Mouse (Mus musculus) CH12.LX (cell line): ENCODE measurements around the gene Sec14l1. TPM values are rescaled to one million over a fixed set of nuclear protein-coding genes. Genes with fewer than 3 reads are reported as not detected.
A peak's percentile ranks its signal among the peaks of the same experiment; 100 is the strongest.

Source experiments
- DNase-seq: peaks from one replicate; pipeline ENCODE4 v3.0.0-alpha.2; 2013; ENCODE audit errors: extremely low read depth
- H3K27ac ChIP-seq: 2 replicates; pipeline ENCODE4 v1.5.1; 2012; ENCODE audit warnings: low read depth, mild to moderate bottlenecking, control low read depth, moderate library complexity; ENCODE audit not compliant: insufficient read depth
- H3K27me3 ChIP-seq: replicated peaks from 2 replicates; pipeline ENCODE3; 2012; ENCODE audit warnings: inconsistent platforms
- H3K36me3 ChIP-seq, 2 experiments: replicated peaks in 1 of 2; 2 replicates each; pipeline versions ENCODE3 to v1.6.1; 2012; ENCODE audit warnings: inconsistent platforms in 1 of 2, low read length in 1 of 2, mild to moderate bottlenecking in 1 of 2, mixed read lengths in 1 of 2, moderate library complexity in 1 of 2; ENCODE audit not compliant: control insufficient read depth in 1 of 2, insufficient read depth in 1 of 2
- H3K4me1 ChIP-seq, 2 experiments: 2 replicates each; pipeline ENCODE4 v1.6.1; 2012; ENCODE audit warnings: inconsistent platforms in 1 of 2, moderate library complexity in 1 of 2; ENCODE audit not compliant: insufficient read depth in 2 of 2, control insufficient read depth in 1 of 2
- H3K4me2 ChIP-seq: 2 replicates; pipeline ENCODE4 v1.6.1; 2012; ENCODE audit warnings: low read depth, mild to moderate bottlenecking, control low read depth; ENCODE audit not compliant: poor library complexity, insufficient read depth, severe bottlenecking
- H3K4me3 ChIP-seq, 3 experiments: fragments of 150-350 bp in 1 of 3; sonication (generic) in 1 of 3; replicated peaks in 1 of 3; 2 replicates each; pipeline versions ENCODE3 to v1.5.1; 2011 to 2012; ENCODE audit warnings: low read depth in 2 of 3, low read length in 2 of 3, mild to moderate bottlenecking in 2 of 3, moderate library complexity in 2 of 3, control low read depth in 1 of 3, improper control_type of control experiment in 1 of 3, inconsistent platforms in 1 of 3, mixed read lengths in 1 of 3; ENCODE audit not compliant: poor library complexity in 1 of 3
- H3K79me2 ChIP-seq: replicated peaks from 2 replicates; pipeline ENCODE4 v1.6.1; 2012; ENCODE audit warnings: mild to moderate bottlenecking, moderate library complexity; ENCODE audit not compliant: control insufficient read depth, poor library complexity, insufficient read depth, severe bottlenecking; ENCODE audit errors: extremely low read depth
- H3K9ac ChIP-seq: 2 replicates; pipeline ENCODE4 v1.6.1; 2012; ENCODE audit warnings: low read depth, mild to moderate bottlenecking, control low read depth, moderate library complexity; ENCODE audit not compliant: insufficient read depth
- H3K9me3 ChIP-seq: replicated peaks from 2 replicates; pipeline ENCODE3; 2012; ENCODE audit warnings: low read length, inconsistent platforms, mixed read lengths
- CHD1 ChIP-seq: IDR thresholded peaks from 2 replicates; pipeline ENCODE4 v1.6.1; 2012; ENCODE audit warnings: low read depth, low read length, improper control_type of control experiment, inconsistent platforms
- CHD2 ChIP-seq: IDR thresholded peaks from 2 replicates; pipeline ENCODE4 v1.6.1; 2011; ENCODE audit warnings: low read length, improper control_type of control experiment
- CTCF ChIP-seq, 2 experiments: IDR thresholded peaks in 1 of 2; conservative IDR thresholded peaks in 1 of 2; 2 replicates each; pipeline ENCODE4 v1.5.1; 2011 to 2012; ENCODE audit warnings: low read depth in 2 of 2, low read length in 2 of 2, improper control_type of control experiment in 1 of 2, inconsistent platforms in 1 of 2, mild to moderate bottlenecking in 1 of 2, moderate library complexity in 1 of 2
- E2F4 ChIP-seq: IDR thresholded peaks from 2 replicates; pipeline ENCODE4 v1.6.1; 2011; ENCODE audit warnings: low read depth, low read length, improper control_type of control experiment; ENCODE audit not compliant: insufficient replicate concordance
- ELF1 ChIP-seq: IDR thresholded peaks from 2 replicates; pipeline ENCODE4 v1.6.1; 2014; ENCODE audit warnings: low read depth, mild to moderate bottlenecking, inconsistent platforms, low read length, improper control_type of control experiment
- EP300 ChIP-seq: IDR thresholded peaks from 2 replicates; pipeline ENCODE4 v1.6.1; 2011; ENCODE audit warnings: low read length, improper control_type of control experiment
- ETS1 ChIP-seq: conservative IDR thresholded peaks from 2 replicates; pipeline ENCODE4 v1.6.1; 2012; ENCODE audit warnings: low read depth, mild to moderate bottlenecking, inconsistent platforms, low read length, improper control_type of control experiment, moderate library complexity
- GABPA ChIP-seq: IDR thresholded peaks from 2 replicates; pipeline ENCODE4 v1.6.1; 2012; ENCODE audit warnings: low read depth, low read length, improper control_type of control experiment, inconsistent platforms; ENCODE audit not compliant: insufficient replicate concordance
- HCFC1 ChIP-seq: IDR thresholded peaks from 2 replicates; pipeline ENCODE4 v1.6.1; 2012; ENCODE audit warnings: low read depth, mild to moderate bottlenecking, inconsistent platforms, low read length, improper control_type of control experiment
- IRF4 ChIP-seq: IDR thresholded peaks from 2 replicates; pipeline ENCODE4 v1.6.1; 2014; ENCODE audit warnings: low read depth, mild to moderate bottlenecking, inconsistent platforms, low read length, improper control_type of control experiment
- JUN ChIP-seq: IDR thresholded peaks from 2 replicates; pipeline ENCODE4 v1.6.1; 2011; ENCODE audit warnings: low read depth, mild to moderate bottlenecking, low read length, improper control_type of control experiment, moderate library complexity; ENCODE audit not compliant: insufficient read depth
- JUND ChIP-seq: conservative IDR thresholded peaks from 2 replicates; pipeline ENCODE4 v1.6.1; 2011; ENCODE audit warnings: low read depth, low read length, improper control_type of control experiment
- KAT2A ChIP-seq: IDR thresholded peaks from 2 replicates; pipeline ENCODE4 v1.6.1; 2012; ENCODE audit warnings: low read length, improper control_type of control experiment, inconsistent platforms; ENCODE audit not compliant: insufficient replicate concordance
- MAX ChIP-seq: IDR thresholded peaks from 2 replicates; pipeline ENCODE4 v1.6.1; 2011; ENCODE audit warnings: low read length, improper control_type of control experiment
- MAZ ChIP-seq: IDR thresholded peaks from 2 replicates; pipeline ENCODE4 v1.6.1; 2012; ENCODE audit warnings: low read depth, mild to moderate bottlenecking, inconsistent platforms, low read length, improper control_type of control experiment, moderate library complexity
- MYC ChIP-seq: IDR thresholded peaks from 2 replicates; pipeline ENCODE4 v1.6.1; 2011; ENCODE audit warnings: low read depth, mild to moderate bottlenecking, improper control_type of control experiment, low read length
- NELFE ChIP-seq: IDR thresholded peaks from 2 replicates; pipeline ENCODE4 v1.6.1; 2011; ENCODE audit warnings: low read depth, low read length, improper control_type of control experiment
- NRF1 ChIP-seq: IDR thresholded peaks from 2 replicates; pipeline ENCODE4 v1.6.1; 2014; ENCODE audit warnings: low read depth, mild to moderate bottlenecking, inconsistent platforms, low read length, improper control_type of control experiment, moderate library complexity
- PAX5 ChIP-seq: IDR thresholded peaks from 2 replicates; pipeline ENCODE4 v1.6.1; 2012; ENCODE audit warnings: low read length, inconsistent platforms, mixed read lengths
- POLR2A ChIP-seq: IDR thresholded peaks from 2 replicates; pipeline ENCODE4 v1.6.1; 2011; ENCODE audit warnings: low read depth, mild to moderate bottlenecking, improper control_type of control experiment, low read length
- RAD21 ChIP-seq: IDR thresholded peaks from 2 replicates; pipeline ENCODE4 v1.6.1; 2011; ENCODE audit warnings: low read depth, mild to moderate bottlenecking, low read length, improper control_type of control experiment, moderate library complexity
- RCOR1 ChIP-seq: conservative IDR thresholded peaks from 2 replicates; pipeline ENCODE4 v1.6.1; 2012; ENCODE audit warnings: low read depth, mild to moderate bottlenecking, inconsistent platforms, low read length, improper control_type of control experiment
- SIN3A ChIP-seq: IDR thresholded peaks from 2 replicates; pipeline ENCODE4 v1.6.1; 2012; ENCODE audit warnings: low read length, improper control_type of control experiment, inconsistent platforms
- TBP ChIP-seq: conservative IDR thresholded peaks from 2 replicates; pipeline ENCODE4 v1.6.1; 2011; ENCODE audit warnings: low read depth, low read length, improper control_type of control experiment
- TCF12 ChIP-seq: IDR thresholded peaks from 2 replicates; pipeline ENCODE4 v1.6.1; 2014; ENCODE audit warnings: low read depth, mild to moderate bottlenecking, inconsistent platforms, low read length, improper control_type of control experiment
- UBTF ChIP-seq: IDR thresholded peaks from 2 replicates; pipeline ENCODE4 v1.6.1; 2012; ENCODE audit warnings: low read depth, mild to moderate bottlenecking, inconsistent platforms, low read length, improper control_type of control experiment, moderate library complexity
- USF1 ChIP-seq: IDR thresholded peaks from 2 replicates; pipeline ENCODE4 v1.6.1; 2014; ENCODE audit warnings: low read depth, mild to moderate bottlenecking, inconsistent platforms, low read length, improper control_type of control experiment
- USF2 ChIP-seq: conservative IDR thresholded peaks from 2 replicates; pipeline ENCODE4 v1.6.1; 2011; ENCODE audit warnings: low read depth, low read length, improper control_type of control experiment
- ZC3H11A ChIP-seq: IDR thresholded peaks from 2 replicates; pipeline ENCODE4 v1.6.1; 2012; ENCODE audit warnings: low read depth, mild to moderate bottlenecking, inconsistent platforms, low read length, improper control_type of control experiment
- ZKSCAN1 ChIP-seq: IDR thresholded peaks from 2 replicates; pipeline ENCODE4 v1.6.1; 2012; ENCODE audit warnings: low read depth, inconsistent platforms, low read length, improper control_type of control experiment, borderline replicate concordance
- ZMIZ1 ChIP-seq: IDR thresholded peaks from 2 replicates; pipeline ENCODE4 v1.6.1; 2012; ENCODE audit warnings: low read depth, mild to moderate bottlenecking, inconsistent platforms, low read length, improper control_type of control experiment
- dilution Hi-C: fragments of 300-500 bp; cut with MboI; formaldehyde crosslinking; loops from 2 replicates; pipeline ENCODE4 v1.14.3; 2020; ENCODE audit warnings: low sequenced_read_pairs; ENCODE audit not compliant: extremely low pct_unique_long_range_greater_than_20kb, extremely low pct_ligation_motif_present
- in situ Hi-C: fragments of 300-500 bp; cut with MboI; formaldehyde crosslinking; loops from 3 replicates; pipeline ENCODE4 v1.14.3; 2019; ENCODE audit warnings: low sequenced_read_pairs, low pct_ligation_motif_present, low pct_unique_long_range_greater_than_20kb, mixed read lengths
- polyA plus RNA-seq: library from polyadenylated mRNA; unstranded; fragments of >175 nt; gene quantifications from 2 replicates; pipeline ENCODE4 v1.2.1, GENCODE M21; 2012; ENCODE audit warnings: low read depth; ENCODE audit not compliant: insufficient read length
- total RNA-seq, 2 experiments: library from RNA; depleted of rRNA; stranded (reverse); fragments of 300-350 nt in 1 of 2; fragments of >200 nt in 1 of 2; gene quantifications; 2 replicates each; pipeline ENCODE4 v1.2.3; 2012 to 2014

Gene Sec14l1
- total and polyA plus RNA-seq, 3 experiments: 18.5 to 28.2 (median 21.5) TPM

DNA sequence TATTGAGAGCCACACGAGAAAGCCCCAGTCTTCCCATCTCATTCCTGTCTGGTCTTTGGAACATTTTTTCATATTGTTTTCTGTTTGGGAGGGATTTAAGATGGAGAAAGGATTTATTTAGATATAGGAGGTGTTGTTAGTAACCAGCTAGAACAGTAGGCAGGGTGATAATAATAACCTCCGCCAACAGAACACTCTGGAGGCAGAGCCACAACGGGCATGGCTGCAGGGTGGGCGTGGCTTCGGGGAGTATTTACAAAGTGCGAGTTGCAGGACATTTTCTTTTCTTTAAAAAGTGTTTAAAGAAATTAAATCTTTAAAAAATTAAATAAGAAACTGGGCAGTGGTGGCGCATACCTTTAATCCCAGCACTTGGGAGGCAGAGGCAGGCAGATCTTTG is 9.1 kb upstream of the Sec14l1 start:
- H3K9ac ChIP-seq: no peak overlapping the region
- peaks cover 12% of the 10 kb centered on the region for H3K27me3 ChIP-seq
- no peaks in the 10 kb centered on the region for H3K79me2 ChIP-seq
- H3K4me1 ChIP-seq: peaks cover 29 to 65% of the 10 kb centered on the region in 2 experiments
- dilution Hi-C loops: no loop called here
- H3K27ac ChIP-seq: no peak overlapping the region
- H3K36me3 ChIP-seq: no peaks in the 10 kb centered on the region
- no peak for TF ChIP-seq GABPA
- TF ChIP-seq JUND: no peak
- TF ChIP-seq EP300: no peak
- no peak for TF ChIP-seq TCF12
- TF ChIP-seq USF1: no peak
- no peak for TF ChIP-seq NRF1
- TF ChIP-seq MAX: no peak
- no peak for TF ChIP-seq ZMIZ1
- no peak for TF ChIP-seq CTCF (conservative IDR thresholded peaks at IDR 0.05 in 1 of 2, IDR thresholded peaks at IDR 0.05 in 1 of 2; ENCODE audit: low read depth in 2 of 2, low read length in 2 of 2)
- TF ChIP-seq UBTF: no peak
- TF ChIP-seq PAX5: no peak
- no peak for TF ChIP-seq CHD2
- no peak for TF ChIP-seq ZC3H11A
- TF ChIP-seq TBP: no peak
- no peak for TF ChIP-seq POLR2A
- TF ChIP-seq, all 38 proteins: peak for 0
- no peak for DNase-seq
- in situ Hi-C loops: no loop called here
- Histone ChIP-seq H3K4me2 (no peak overlapping the region), H3K9me3 (no peaks in the 10 kb centered on the region), H3K4me3 (no peak overlapping the region)

GRCm38 (mm10) chr11:117106633-117107334 is 8.2 kb upstream of the Sec14l1 start:
- H3K36me3 ChIP-seq: no peaks in the 10 kb centered on the region
- H3K9me3 ChIP-seq: no peaks in the 10 kb centered on the region
- H3K4me1 ChIP-seq: peaks cover 21 to 57% of the 10 kb centered on the region in 2 experiments
- H3K79me2 ChIP-seq: no peaks in the 10 kb centered on the region
- no peak overlapping the region for H3K27ac ChIP-seq
- DNase-seq: no peak
- H3K4me2 ChIP-seq: no peak overlapping the region
- no peak overlapping the region for H3K4me3 ChIP-seq
- peaks cover 12% of the 10 kb centered on the region for H3K27me3 ChIP-seq
- H3K9ac ChIP-seq: no peak overlapping the region
- in situ Hi-C loops: no loop called here
- dilution Hi-C loops: no loop called here
- TF ChIP-seq NELFE: no peak
- TF ChIP-seq RAD21: peak; percentile 12; the same call in 1 of the 2 replicates
- TF ChIP-seq MAX: no peak
- no peak for TF ChIP-seq TCF12
- TF ChIP-seq USF2: no peak
- TF ChIP-seq SIN3A: no peak
- no peak for TF ChIP-seq POLR2A
- TF ChIP-seq ZKSCAN1: no peak
- no peak for TF ChIP-seq MYC
- no peak for TF ChIP-seq E2F4
- no peak for TF ChIP-seq USF1
- TF ChIP-seq RCOR1: no peak
- TF ChIP-seq NRF1: no peak
- no peak for TF ChIP-seq JUN
- TF ChIP-seq ETS1: no peak
- no peak for TF ChIP-seq ZC3H11A
- no peak for TF ChIP-seq EP300
- TF ChIP-seq KAT2A: no peak
- TF ChIP-seq CTCF (conservative IDR thresholded peaks at IDR 0.05 in 1 of 2, IDR thresholded peaks at IDR 0.05 in 1 of 2; ENCODE audit: low read depth in 2 of 2, low read length in 2 of 2): peak in 1 of 2 experiments; percentile 59; a peak in 2 of 4 replicates
- no peak for TF ChIP-seq IRF4
- 0 out of 2 replicates have a peak, but pooled peaks have one; percentile 16 for TF ChIP-seq MAZ
- no peak for TF ChIP-seq JUND
- no peak for TF ChIP-seq CHD1
- 0 out of 2 replicates have a peak, but pooled peaks have one; percentile 24 for TF ChIP-seq HCFC1
- TF ChIP-seq ELF1: no peak
